Mouse (Mus musculus): Measurements from ENCODE around the gene Polr1d. TPM values are rescaled to one million over a fixed set of nuclear protein-coding genes. Genes with fewer than 3 reads are reported as not detected.

Polr1d gene
- polyA plus RNA-seq, 1 experiment from 2014 or later: 135 TPM

- peak; percentile 43 for DNase-seq (ENCODE audit: low spot score)
- WGBS: 7% methylated on average over 8 of the region's 8 CpGs
- no peak for ATAC-seq
- Histone ChIP-seq H3K36me3 (ENCODE audit: control insufficient read depth, insufficient read depth, low read length) (no peaks in the 10 kb centered on the region), H3K9ac (ENCODE audit: low read length) (no peak overlapping the region), H3K27ac (ENCODE audit: low read depth, low read length) (no peak overlapping the region), H3K4me2 (ENCODE audit: low read length) (no peak overlapping the region), H3K27me3 (replicated peaks; ENCODE audit: control insufficient read depth, insufficient read depth, low read length) (peaks cover 23% of the 10 kb centered on the region), H3K4me1 (ENCODE audit: control insufficient read depth, insufficient read depth, low read length) (peaks cover 3% of the 10 kb centered on the region; the same call in 1 of the 2 replicates), H3K9me3 (replicated peaks; ENCODE audit: control insufficient read depth, low read length) (no peaks in the 10 kb centered on the region), H3K4me3 (ENCODE audit: low read depth, low read length) (no peak overlapping the region)
These were observed 57.7 kb downstream of the Polr1d start for GRCm38 (mm10) chr5:147134341-147135088.

- ATAC-seq (no peak), DNase-seq (ENCODE audit: low spot score) (no peak)
- no peak overlapping the region for H3K9ac ChIP-seq (ENCODE audit: low read length)
- H3K27me3 ChIP-seq (replicated peaks; ENCODE audit: control insufficient read depth, insufficient read depth, low read length): peaks cover 23% of the 10 kb centered on the region
- no peak overlapping the region for H3K4me3 ChIP-seq (ENCODE audit: low read depth, low read length)
- 76% methylated on average over 3 of the region's 3 CpGs for WGBS
- H3K27ac ChIP-seq (ENCODE audit: low read depth, low read length): no peak overlapping the region
- H3K36me3 ChIP-seq (ENCODE audit: control insufficient read depth, insufficient read depth, low read length): no peaks in the 10 kb centered on the region
- H3K4me1 ChIP-seq (ENCODE audit: control insufficient read depth, insufficient read depth, low read length): peaks cover 3% of the 10 kb centered on the region; the same call in 1 of the 2 replicates
- no peak overlapping the region for H3K4me2 ChIP-seq (ENCODE audit: low read length)
- H3K9me3 ChIP-seq (replicated peaks; ENCODE audit: control insufficient read depth, low read length): no peaks in the 10 kb centered on the region
These were observed 58.2 kb downstream of the Polr1d start for GRCm38 (mm10) chr5:147135089-147135446.

GRCm38 (mm10) chr5:147135994-147136393 is 59.1 kb downstream of the Polr1d start:
- Histone ChIP-seq H3K9ac (ENCODE audit: low read length) (no peak overlapping the region), H3K9me3 (replicated peaks; ENCODE audit: control insufficient read depth, low read length) (no peaks in the 10 kb centered on the region), H3K27me3 (replicated peaks; ENCODE audit: control insufficient read depth, insufficient read depth, low read length) (peaks cover 23% of the 10 kb centered on the region), H3K27ac (ENCODE audit: low read depth, low read length) (no peak overlapping the region), H3K4me1 (ENCODE audit: control insufficient read depth, insufficient read depth, low read length) (peaks cover 3% of the 10 kb centered on the region; the same call in 1 of the 2 replicates), H3K36me3 (ENCODE audit: control insufficient read depth, insufficient read depth, low read length) (no peaks in the 10 kb centered on the region), H3K4me3 (ENCODE audit: low read depth, low read length) (no peak overlapping the region), H3K4me2 (ENCODE audit: low read length) (no peak overlapping the region)
- no peak for ATAC-seq
- DNase-seq (ENCODE audit: low spot score): no peak
- WGBS: 29% methylated on average over 13 of the region's 13 CpGs

- ATAC-seq: no peak
- no peaks in the 10 kb centered on the region for H3K36me3 ChIP-seq (ENCODE audit: control insufficient read depth, insufficient read depth, low read length)
- H3K4me1 ChIP-seq (ENCODE audit: control insufficient read depth, insufficient read depth, low read length): no peaks in the 10 kb centered on the region
- no peak overlapping the region for H3K4me2 ChIP-seq (ENCODE audit: low read length)
- H3K27me3 ChIP-seq (replicated peaks; ENCODE audit: control insufficient read depth, insufficient read depth, low read length): peaks cover 33% of the 10 kb centered on the region
- DNase-seq (ENCODE audit: low spot score): no peak
- no peak overlapping the region for H3K9ac ChIP-seq (ENCODE audit: low read length)
- H3K9me3 ChIP-seq (replicated peaks; ENCODE audit: control insufficient read depth, low read length): peaks cover 2% of the 10 kb centered on the region; the same call in 1 of the 2 replicates
- H3K4me3 ChIP-seq (ENCODE audit: low read depth, low read length): no peak overlapping the region
- H3K27ac ChIP-seq (ENCODE audit: low read depth, low read length): no peak overlapping the region
These were observed 70.5 kb downstream of the Polr1d start for GRCm38 (mm10) chr5:147147340-147147739.

GRCm38 (mm10) chr5:147154806-147155371 is 78.0 kb downstream of the Polr1d start:
- H3K9me3 ChIP-seq (replicated peaks; ENCODE audit: control insufficient read depth, low read length): no peaks in the 10 kb centered on the region
- no peak overlapping the region for H3K4me3 ChIP-seq (ENCODE audit: low read depth, low read length)
- DNase-seq (ENCODE audit: low spot score): no peak
- peak; percentile 55 for ATAC-seq
- H3K9ac ChIP-seq (ENCODE audit: low read length): no peak overlapping the region
- no peak overlapping the region for H3K27ac ChIP-seq (ENCODE audit: low read depth, low read length)
- WGBS: 3% methylated on average over 13 of the region's 13 CpGs
- H3K4me1 ChIP-seq (ENCODE audit: control insufficient read depth, insufficient read depth, low read length): peaks cover 16% of the 10 kb centered on the region
- H3K27me3 ChIP-seq (replicated peaks; ENCODE audit: control insufficient read depth, insufficient read depth, low read length): peaks cover 64% of the 10 kb centered on the region
- H3K4me2 ChIP-seq (ENCODE audit: low read length): no peak overlapping the region
- H3K36me3 ChIP-seq (ENCODE audit: control insufficient read depth, insufficient read depth, low read length): no peaks in the 10 kb centered on the region

GRCm38 (mm10) chr5:147155449-147156133 is 78.7 kb downstream of the Polr1d start:
- WGBS: under 1% methylated on average over 13 of the region's 13 CpGs
- H3K27me3 ChIP-seq (replicated peaks; ENCODE audit: control insufficient read depth, insufficient read depth, low read length): peaks cover 64% of the 10 kb centered on the region
- H3K36me3 ChIP-seq (ENCODE audit: control insufficient read depth, insufficient read depth, low read length): no peaks in the 10 kb centered on the region
- DNase-seq (ENCODE audit: low spot score) (peak; percentile 88), ATAC-seq (peak; percentile 95)
- H3K4me3 ChIP-seq (ENCODE audit: low read depth, low read length): no peak overlapping the region
- no peaks in the 10 kb centered on the region for H3K9me3 ChIP-seq (replicated peaks; ENCODE audit: control insufficient read depth, low read length)
- H3K27ac ChIP-seq (ENCODE audit: low read depth, low read length): no peak overlapping the region
- 0 out of 2 replicates have a peak overlapping the region, but pooled peaks have one; percentile 6 for H3K4me2 ChIP-seq (ENCODE audit: low read length)
- no peak overlapping the region for H3K9ac ChIP-seq (ENCODE audit: low read length)
- peaks cover 16% of the 10 kb centered on the region for H3K4me1 ChIP-seq (ENCODE audit: control insufficient read depth, insufficient read depth, low read length)

GRCm38 (mm10) chr5:147156376-147156775 is 79.5 kb downstream of the Polr1d start:
- Histone ChIP-seq H3K9ac (ENCODE audit: low read length) (no peak overlapping the region), H3K36me3 (ENCODE audit: control insufficient read depth, insufficient read depth, low read length) (no peaks in the 10 kb centered on the region), H3K27me3 (replicated peaks; ENCODE audit: control insufficient read depth, insufficient read depth, low read length) (peaks cover 58% of the 10 kb centered on the region), H3K4me2 (ENCODE audit: low read length) (no peak overlapping the region), H3K27ac (ENCODE audit: low read depth, low read length) (no peak overlapping the region), H3K9me3 (replicated peaks; ENCODE audit: control insufficient read depth, low read length) (no peaks in the 10 kb centered on the region), H3K4me1 (ENCODE audit: control insufficient read depth, insufficient read depth, low read length) (peaks cover 16% of the 10 kb centered on the region), H3K4me3 (ENCODE audit: low read depth, low read length) (no peak overlapping the region)
- ATAC-seq: no peak
- WGBS: 48% methylated on average over 3 of the region's 3 CpGs
- DNase-seq (ENCODE audit: low spot score): no peak

GRCm38 (mm10) chr5:147157441-147157840 is 80.6 kb downstream of the Polr1d start:
- Histone ChIP-seq H3K36me3 (ENCODE audit: control insufficient read depth, insufficient read depth, low read length) (no peaks in the 10 kb centered on the region), H3K27me3 (replicated peaks; ENCODE audit: control insufficient read depth, insufficient read depth, low read length) (peaks cover 49% of the 10 kb centered on the region), H3K9ac (ENCODE audit: low read length) (no peak overlapping the region), H3K9me3 (replicated peaks; ENCODE audit: control insufficient read depth, low read length) (no peaks in the 10 kb centered on the region), H3K4me2 (ENCODE audit: low read length) (no peak overlapping the region), H3K4me1 (ENCODE audit: control insufficient read depth, insufficient read depth, low read length) (peaks cover 16% of the 10 kb centered on the region), H3K4me3 (ENCODE audit: low read depth, low read length) (no peak overlapping the region), H3K27ac (ENCODE audit: low read depth, low read length) (no peak overlapping the region)
- no peak for ATAC-seq
- 78% methylated on average over 7 of the region's 7 CpGs for WGBS
- DNase-seq (ENCODE audit: low spot score): no peak

- Histone ChIP-seq H3K4me2 (ENCODE audit: low read length) (no peak overlapping the region), H3K27ac (ENCODE audit: low read depth, low read length) (no peak overlapping the region), H3K9me3 (replicated peaks; ENCODE audit: control insufficient read depth, low read length) (no peaks in the 10 kb centered on the region), H3K27me3 (replicated peaks; ENCODE audit: control insufficient read depth, insufficient read depth, low read length) (peaks cover 34% of the 10 kb centered on the region), H3K4me3 (ENCODE audit: low read depth, low read length) (no peak overlapping the region), H3K36me3 (ENCODE audit: control insufficient read depth, insufficient read depth, low read length) (no peaks in the 10 kb centered on the region), H3K9ac (ENCODE audit: low read length) (no peak overlapping the region), H3K4me1 (ENCODE audit: control insufficient read depth, insufficient read depth, low read length) (peaks cover 16% of the 10 kb centered on the region)
- DNase-seq (ENCODE audit: low spot score) (no peak), ATAC-seq (no peak)
- 92% methylated on average over 6 of the region's 6 CpGs for WGBS
These were observed 82.5 kb downstream of the Polr1d start for GRCm38 (mm10) chr5:147159320-147159719.
